ENCODE assay signal across 7 mouse cellular contexts in genomic region chr3:135423608-135424212, GRCm38 (mm10). TPM values are rescaled to one million over a fixed set of nuclear protein-coding genes. Genes with fewer than 3 reads are reported as not detected.
DNase-seq lines count a peak whose midpoint lies in the region; ATAC-seq lines count a peak whose summit lies in the region.

TSS of gene Cisd2 (minus strand) at chr3:135423925.

- no peaks in the 10 kb centered on the region for H3K9me3 ChIP-seq in embryonic facial prominence, embryonic 14.5 days (ENCODE audit: control insufficient read depth, low read length)
- no peaks in the 10 kb centered on the region for H3K9me3 ChIP-seq in heart, embryonic 16.5 days (replicated peaks; ENCODE audit: control insufficient read depth, low read length)
- no peaks in the 10 kb centered on the region for H3K9me3 ChIP-seq in midbrain, embryonic 12.5 days

- WGBS in embryonic facial prominence, embryonic 14.5 days: 2% methylated on average over 8 of the region's 8 CpGs
- 2% methylated on average over 8 of the region's 8 CpGs for WGBS in heart, embryonic 16.5 days
- WGBS in large intestine, adult 2 months: 0% methylated on average over 8 of the region's 8 CpGs
- WGBS in midbrain, embryonic 12.5 days: 4% methylated on average over 8 of the region's 8 CpGs

- peak within 1 kb of the TSS; percentile 86 for H3K4me2 ChIP-seq in embryonic facial prominence, embryonic 14.5 days (ENCODE audit: low read depth, low read length)
- peak within 1 kb of the TSS; percentile 84 for H3K4me2 ChIP-seq in heart, embryonic 16.5 days (ENCODE audit: low read depth, low read length)
- H3K4me2 ChIP-seq in midbrain, embryonic 12.5 days (replicated peaks): peak within 1 kb of the TSS; percentile 83

- H3K36me3 ChIP-seq in embryonic facial prominence, embryonic 14.5 days (ENCODE audit: control insufficient read depth, insufficient read depth, low read length): no peaks in the 10 kb centered on the region
- no peaks in the 10 kb centered on the region for H3K36me3 ChIP-seq in heart, embryonic 16.5 days (ENCODE audit: control insufficient read depth, insufficient read depth)
- H3K36me3 ChIP-seq in midbrain, embryonic 12.5 days: 0 out of 2 replicates have a peak, but pooled peaks cover 8% of the 10 kb centered on the region

- H3K4me1 ChIP-seq in embryonic facial prominence, embryonic 14.5 days (ENCODE audit: control insufficient read depth, insufficient read depth, low read length): peaks cover 15% of the 10 kb centered on the region
- peaks cover 10% of the 10 kb centered on the region for H3K4me1 ChIP-seq in heart, embryonic 16.5 days (ENCODE audit: control insufficient read depth, insufficient read depth, low read length)
- peaks cover 24% of the 10 kb centered on the region for H3K4me1 ChIP-seq in midbrain, embryonic 12.5 days

- H3K4me3 ChIP-seq in embryonic facial prominence, embryonic 14.5 days (ENCODE audit: low read depth, low read length): peak within 1 kb of the TSS; percentile 65
- H3K4me3 ChIP-seq in heart, embryonic 16.5 days (ENCODE audit: low read length): peak within 1 kb of the TSS; percentile 75
- peak within 1 kb of the TSS; percentile 78 for H3K4me3 ChIP-seq in midbrain, embryonic 12.5 days

- H3K27ac ChIP-seq in embryonic facial prominence, embryonic 14.5 days (replicated peaks; ENCODE audit: low read depth, low read length): peak within 1 kb of the TSS; percentile 96
- peak within 1 kb of the TSS; percentile 90 for H3K27ac ChIP-seq in heart, embryonic 16.5 days (ENCODE audit: low read length)
- H3K27ac ChIP-seq in midbrain, embryonic 12.5 days (replicated peaks): peak within 1 kb of the TSS; percentile 94

- peak; percentile 30 for DNase-seq in ES-CJ7 (ENCODE audit: low read depth, low spot score)
- DNase-seq in embryonic facial prominence, embryonic 14.5 days (ENCODE audit: low spot score): no peak
- no peak for DNase-seq in large intestine, adult 2 months (ENCODE audit: low read depth, low spot score)
- no peak for DNase-seq in cerebellum, adult 9-11 months

- no peaks in the 10 kb centered on the region for H3K27me3 ChIP-seq in embryonic facial prominence, embryonic 14.5 days (replicated peaks; ENCODE audit: control insufficient read depth, insufficient read depth, low read length)
- H3K27me3 ChIP-seq in heart, embryonic 16.5 days (ENCODE audit: control insufficient read depth, insufficient read depth, low read length): no peaks in the 10 kb centered on the region
- no peaks in the 10 kb centered on the region for H3K27me3 ChIP-seq in midbrain, embryonic 12.5 days

- H3K9ac ChIP-seq in embryonic facial prominence, embryonic 14.5 days (ENCODE audit: low read depth, low read length): peak within 1 kb of the TSS; percentile 76
- H3K9ac ChIP-seq in heart, embryonic 16.5 days (ENCODE audit: low read length): peak within 1 kb of the TSS; percentile 78
- H3K9ac ChIP-seq in midbrain, embryonic 12.5 days (replicated peaks): peak within 1 kb of the TSS; percentile 85

- ATAC-seq in CD4-positive, CD25-positive, alpha-beta regulatory T cell, adult 4 months: no peak
- ATAC-seq in embryonic facial prominence, embryonic 14.5 days (ENCODE audit: low read depth): peak; percentile 8; the same call in 1 of the 2 replicates
- ATAC-seq in heart, embryonic 16.5 days (replicated peaks; ENCODE audit: extremely low read depth, insufficient read depth, low FRiP score): no peak
- ATAC-seq in midbrain, embryonic 12.5 days (ENCODE audit: low FRiP score, low read depth): peak; percentile 19

RNA-seq across cellular contexts. Expression of gene Cisd2, which starts in this region (rescaled TPM):
- 10 to 100 TPM; 81.2 to 89.1 TPM for polyA plus RNA-seq in CD4-positive, CD25-positive, alpha-beta regulatory T cell, adult 4 months (2017; shearing (Covaris generic))
- polyA plus RNA-seq in embryonic facial prominence, embryonic 14.5 days (2014; fragmentation: Nextera tagmentation; extraction: Ambion mirVana): 41.0 and 43.8 TPM in 2 replicates
- 51.8 and 52.0 TPM in 2 replicates for polyA plus RNA-seq in heart, embryonic 16.5 days (2015; fragmentation: Nextera tagmentation; extraction: Ambion mirVana)
- 13.6 and 21.8 TPM in 2 replicates for polyA plus RNA-seq in large intestine, adult 2 months (2012; rRNA removed)
- polyA plus RNA-seq in midbrain, embryonic 12.5 days (2016; fragmentation: Nextera tagmentation; extraction: Ambion mirVana): 93.1 and 93.3 TPM in 2 replicates

Comparison
In these comparisons a context has a peak if more than half of its experiments do, and no peak if none do; other contexts are left out.
1. ATAC-seq: peak in embryonic facial prominence, embryonic 14.5 days (single experiment) and midbrain, embryonic 12.5 days (single experiment); none in CD4-positive, CD25-positive, alpha-beta regulatory T cell, adult 4 months (single experiment) and heart, embryonic 16.5 days (single experiment).
2. Peak in every context shown above with its lines, with median percentiles within 50 percentile points of each other: H3K27ac ChIP-seq, H3K4me2 ChIP-seq, H3K4me3 ChIP-seq and H3K9ac ChIP-seq.